ENCODE assay signal across 9 mouse cellular contexts in genomic region chr2:14048381-14048780, GRCm38 (mm10). TPM values are rescaled to one million over a fixed set of nuclear protein-coding genes. Genes with fewer than 3 reads are reported as not detected.
DNase-seq lines count a peak whose midpoint lies in the region; ATAC-seq and TF ChIP-seq lines count a peak whose summit lies in the region.
"Had no signal": no experiment of that assay in that cellular context is flagged by ENCODE, and none has a peak within 500 bp of the region (broad histone marks: within the 10 kb centered on the region; RNA-seq: fewer than 3 reads in every experiment).

No protein-coding gene starts in this region.

- DNase-seq in A20 (ENCODE audit: low read depth, low spot score): peak; percentile 61
- peak; percentile 79 for DNase-seq in adipocyte (ENCODE audit: low spot score)
- DNase-seq in gastrocnemius, postnatal 10 days: peak; percentile 44
- DNase-seq in left cerebral cortex, postnatal 14 days (ENCODE audit: low spot score in 2 of 2): peak; percentile 81 to 84
- peak; percentile 92 for DNase-seq in midbrain, embryonic 11.5 days (ENCODE audit: low spot score, missing footprints)
- DNase-seq in skeletal muscle tissue, adult 2 months (ENCODE audit: low read depth, low spot score): peak; percentile 59

- H3K9me3 ChIP-seq in intestine, postnatal 0 days (ENCODE audit: control insufficient read depth): no peaks in the 10 kb centered on the region
- H3K9me3 ChIP-seq in midbrain, embryonic 11.5 days (ENCODE audit: control insufficient read depth, low read length): no peaks in the 10 kb centered on the region
- H3K9me3 ChIP-seq: embryonic facial prominence, embryonic 12.5 days had no signal

- H3K4me2 ChIP-seq in intestine, postnatal 0 days (replicated peaks; ENCODE audit: low read depth): no peak overlapping the region
- H3K4me2 ChIP-seq in midbrain, embryonic 11.5 days: no peak overlapping the region
- H3K4me2 ChIP-seq: embryonic facial prominence, embryonic 12.5 days had no signal

- no peaks in the 10 kb centered on the region for H3K27me3 ChIP-seq in intestine, postnatal 0 days (replicated peaks; ENCODE audit: control insufficient read depth, insufficient read depth, low read length)
- H3K27me3 ChIP-seq in midbrain, embryonic 11.5 days (ENCODE audit: control insufficient read depth, insufficient read depth, low read length): no peaks in the 10 kb centered on the region
- H3K27me3 ChIP-seq: embryonic facial prominence, embryonic 12.5 days had no signal

- H3K4me3 ChIP-seq in cortical plate, adult 2 months (ENCODE audit: insufficient read depth, low read length): no peak overlapping the region
- no peak overlapping the region for H3K4me3 ChIP-seq in intestine, postnatal 0 days (ENCODE audit: low read depth, low read length)
- H3K4me3 ChIP-seq in midbrain, embryonic 11.5 days (ENCODE audit: low read depth, low read length): no peak overlapping the region
- H3K4me3 ChIP-seq: embryonic facial prominence, embryonic 12.5 days had no signal

- peak; percentile 41; the same call in 1 of the 2 replicates for ATAC-seq in intestine, postnatal 0 days
- peak; percentile 80 for ATAC-seq in midbrain, embryonic 11.5 days (ENCODE audit: low FRiP score)

- no peak overlapping the region for H3K9ac ChIP-seq in intestine, postnatal 0 days (ENCODE audit: low read depth, low read length)
- H3K9ac ChIP-seq in midbrain, embryonic 11.5 days (ENCODE audit: low read length): no peak overlapping the region
- H3K9ac ChIP-seq: embryonic facial prominence, embryonic 12.5 days had no signal

- H3K36me3 ChIP-seq in intestine, postnatal 0 days (ENCODE audit: control insufficient read depth, insufficient read depth): no peaks in the 10 kb centered on the region
- no peaks in the 10 kb centered on the region for H3K36me3 ChIP-seq in midbrain, embryonic 11.5 days (ENCODE audit: control insufficient read depth, insufficient read depth, low read length)
- H3K36me3 ChIP-seq: embryonic facial prominence, embryonic 12.5 days had no signal

- H3K27ac ChIP-seq in cortical plate, adult 2 months (ENCODE audit: insufficient read depth, low read length): no peak overlapping the region
- no peak overlapping the region for H3K27ac ChIP-seq in intestine, postnatal 0 days (ENCODE audit: low read depth, low read length)
- no peak overlapping the region for H3K27ac ChIP-seq in midbrain, embryonic 11.5 days (ENCODE audit: low read depth, low read length)
- H3K27ac ChIP-seq: embryonic facial prominence, embryonic 12.5 days had no signal

- H3K4me1 ChIP-seq in cortical plate, adult 2 months (ENCODE audit: control insufficient read depth, insufficient read depth, low read length): no peaks in the 10 kb centered on the region; the same call in 1 of the 2 replicates
- no peaks in the 10 kb centered on the region for H3K4me1 ChIP-seq in intestine, postnatal 0 days (replicated peaks; ENCODE audit: control insufficient read depth, insufficient read depth, low read length)
- H3K4me1 ChIP-seq in midbrain, embryonic 11.5 days (ENCODE audit: control insufficient read depth, insufficient read depth, low read length): no peaks in the 10 kb centered on the region
- H3K4me1 ChIP-seq: embryonic facial prominence, embryonic 12.5 days had no signal

- intact Hi-C loops in left cerebral cortex, postnatal 14 days (cut with DNase I): loop anchor here (5.0 kb wide), 2 partner anchors 104 to 244 kb away; no protein-coding TSS in a partner anchor

- TF ChIP-seq POLR2A in cortical plate, adult 2 months (IDR thresholded peaks at IDR 0.05; ENCODE audit: extremely low read depth, insufficient read depth, low read length): no peak

- peak; percentile 80 for TF ChIP-seq CTCF in cortical plate, adult 2 months (IDR thresholded peaks at IDR 0.05; ENCODE audit: extremely low read depth, insufficient read depth, low read length)
- TF ChIP-seq CTCF in intestine, postnatal 0 days (IDR thresholded peaks at IDR 0.05; ENCODE audit: low read depth): peak; percentile 90

RNA-seq across cellular contexts. Expression of gene Hacd1, which starts 7.6 kb away (rescaled TPM):
- 28.2 and 31.3 TPM in 2 replicates for polyA plus RNA-seq in cortical plate, adult 2 months (2012; rRNA removed)
- total RNA-seq in gastrocnemius, postnatal 10 days (2021): 100 to 1,000 TPM; 327 to 343 TPM
- polyA plus RNA-seq in intestine, postnatal 0 days (2015; fragmentation: Nextera tagmentation; extraction: Ambion mirVana): 83.3 and 85.7 TPM in 2 replicates
- total RNA-seq in left cerebral cortex, postnatal 14 days (2021): 10 to 100 TPM; 27.2 to 27.6 TPM
- polyA plus RNA-seq in midbrain, embryonic 11.5 days (2014; fragmentation: Nextera tagmentation; extraction: Ambion mirVana): 43.9 and 46.3 TPM in 2 replicates

RNA-seq across cellular contexts. Expression of gene Stam, which starts 25.5 kb away (rescaled TPM):
- 57.9 and 59.3 TPM in 2 replicates for polyA plus RNA-seq in cortical plate, adult 2 months (2012; rRNA removed)
- 10 to 100 TPM; 35.9 to 45.9 TPM for total RNA-seq in gastrocnemius, postnatal 10 days (2021)
- polyA plus RNA-seq in intestine, postnatal 0 days (2015; fragmentation: Nextera tagmentation; extraction: Ambion mirVana): 21.2 and 21.8 TPM in 2 replicates
- 10 to 100 TPM; 86.3 to 96.6 TPM for total RNA-seq in left cerebral cortex, postnatal 14 days (2021)
- polyA plus RNA-seq in midbrain, embryonic 11.5 days (2014; fragmentation: Nextera tagmentation; extraction: Ambion mirVana): 103 and 109 TPM in 2 replicates
